Mouse (Mus musculus): ENCODE data around the gene Dcp1a.

DNA sequence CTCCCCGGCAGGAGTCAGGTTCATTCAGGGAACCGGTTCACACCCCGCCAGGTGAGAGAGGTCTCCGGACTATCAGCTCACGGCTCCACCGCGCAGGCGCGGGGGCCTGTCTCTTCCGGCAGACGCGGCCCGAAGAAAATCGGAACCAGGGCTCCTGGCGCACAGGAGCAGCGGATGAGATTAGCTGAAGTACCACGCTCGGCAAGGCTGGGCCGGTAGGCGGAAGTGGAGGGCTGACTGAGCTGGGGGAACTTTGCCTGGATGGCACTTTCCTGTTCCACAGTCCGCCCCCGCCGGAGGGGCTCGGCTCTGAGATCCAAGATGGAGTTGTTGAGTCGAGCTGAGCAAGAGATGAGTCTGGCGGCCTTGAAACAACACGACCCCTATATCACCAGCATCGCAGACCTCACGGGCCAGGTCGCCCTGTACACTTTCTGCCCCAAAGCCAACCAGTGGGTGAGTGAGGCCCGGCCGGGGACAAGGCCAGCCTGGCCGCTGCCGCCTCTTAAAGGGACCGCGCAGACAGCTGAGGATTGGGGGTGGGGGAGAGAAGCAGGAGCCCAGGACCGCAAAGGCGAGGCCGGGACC is at the start of gene Dcp1a:
- TF ChIP-seq CTCF (IDR thresholded peaks at IDR 0.05; ENCODE audit: low read depth) (peak; percentile 56), EP300 (IDR thresholded peaks at IDR 0.05; ENCODE audit: low read depth) (no peak; the same call in 1 of the 2 replicates)

All from liver, embryonic 14.5 days (tissue).